Mouse (Mus musculus) bone marrow macrophage, adult 2 months (primary cell): Measurements from ENCODE around the gene Akap7.

Experiments
- CTCF ChIP-seq: IDR thresholded peaks from 2 replicates; pipeline ENCODE4 v1.5.1; 2012; ENCODE audit warnings: low read depth, mild to moderate bottlenecking, low read length, moderate library complexity
- POLR2A ChIP-seq: IDR thresholded peaks from 2 replicates; pipeline ENCODE4 v1.6.1; 2012; ENCODE audit warnings: mild to moderate bottlenecking, low read depth, low read length, borderline replicate concordance

DNA sequence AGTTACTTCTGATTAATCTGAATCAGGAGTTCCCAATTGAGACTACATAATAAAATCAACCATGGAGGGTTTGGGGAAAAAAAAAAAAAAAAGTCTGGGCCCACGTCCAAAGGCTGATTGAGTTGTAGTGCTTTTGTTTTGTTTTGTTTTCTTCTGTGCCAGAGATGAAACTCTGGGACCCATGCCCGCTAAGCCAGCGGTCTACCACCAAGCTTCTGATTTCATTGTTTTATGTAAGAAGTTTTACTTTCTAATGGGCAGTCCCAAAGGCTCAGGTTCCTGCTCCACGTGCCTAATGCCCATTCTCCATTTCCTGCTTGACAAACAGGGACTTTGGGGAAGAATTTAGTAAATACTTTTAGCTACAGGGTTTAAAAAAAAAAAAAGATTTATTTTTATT is 18.0 kb upstream of the Akap7 start:
- TF ChIP-seq CTCF (no peak), POLR2A (no peak)
